Mouse (Mus musculus): Measurements from ENCODE around the gene Hnrnph2. TPM values are rescaled to one million over a fixed set of nuclear protein-coding genes. Genes with fewer than 3 reads are reported as not detected.

Gene Hnrnph2
- 53.3 and 57.9 TPM in 2 replicates for polyA plus RNA-seq (2012; rRNA removed)

DNA sequence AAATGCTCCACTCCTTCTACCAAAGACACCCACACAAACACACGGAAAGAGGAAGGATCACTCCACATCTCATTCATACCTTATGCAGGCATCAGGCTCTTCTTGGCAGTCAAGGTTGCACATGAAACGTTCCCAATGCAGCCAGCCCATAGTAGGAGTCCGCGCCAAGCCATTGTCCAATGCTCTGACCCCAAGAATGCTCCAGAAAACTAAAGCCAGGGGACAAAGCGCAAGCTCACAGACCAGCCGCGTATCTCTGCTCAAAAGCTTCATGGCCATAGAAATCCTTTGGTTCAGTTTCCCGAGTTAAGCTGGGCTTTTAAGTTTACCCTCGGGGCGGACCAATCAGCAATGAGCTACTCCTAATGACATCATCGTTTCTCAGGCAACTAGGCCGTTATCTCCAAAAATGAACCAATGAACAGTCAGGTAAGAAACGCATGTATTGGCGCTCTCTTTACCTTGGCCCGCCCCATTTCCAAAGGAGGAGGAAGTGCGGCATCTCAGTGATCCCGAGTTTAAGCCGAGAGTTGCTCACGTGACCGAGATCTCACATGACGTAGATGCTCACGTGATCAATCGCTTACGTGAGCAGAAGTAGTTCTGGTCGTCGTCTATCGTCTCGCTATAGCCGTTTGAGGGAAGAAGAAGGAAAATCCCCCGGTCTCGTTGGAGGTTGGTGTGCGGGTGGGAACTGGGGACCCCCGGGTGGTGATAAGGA is at the start of gene Hnrnph2, which contains the start of gene Gla:
Gene Hnrnph2, plus strand, starts transcription at position 521 of the 721 bp plus-strand sequence.
Gene Gla, minus strand, starts transcription at position 467 of the 721 bp plus-strand sequence.

DNA sequence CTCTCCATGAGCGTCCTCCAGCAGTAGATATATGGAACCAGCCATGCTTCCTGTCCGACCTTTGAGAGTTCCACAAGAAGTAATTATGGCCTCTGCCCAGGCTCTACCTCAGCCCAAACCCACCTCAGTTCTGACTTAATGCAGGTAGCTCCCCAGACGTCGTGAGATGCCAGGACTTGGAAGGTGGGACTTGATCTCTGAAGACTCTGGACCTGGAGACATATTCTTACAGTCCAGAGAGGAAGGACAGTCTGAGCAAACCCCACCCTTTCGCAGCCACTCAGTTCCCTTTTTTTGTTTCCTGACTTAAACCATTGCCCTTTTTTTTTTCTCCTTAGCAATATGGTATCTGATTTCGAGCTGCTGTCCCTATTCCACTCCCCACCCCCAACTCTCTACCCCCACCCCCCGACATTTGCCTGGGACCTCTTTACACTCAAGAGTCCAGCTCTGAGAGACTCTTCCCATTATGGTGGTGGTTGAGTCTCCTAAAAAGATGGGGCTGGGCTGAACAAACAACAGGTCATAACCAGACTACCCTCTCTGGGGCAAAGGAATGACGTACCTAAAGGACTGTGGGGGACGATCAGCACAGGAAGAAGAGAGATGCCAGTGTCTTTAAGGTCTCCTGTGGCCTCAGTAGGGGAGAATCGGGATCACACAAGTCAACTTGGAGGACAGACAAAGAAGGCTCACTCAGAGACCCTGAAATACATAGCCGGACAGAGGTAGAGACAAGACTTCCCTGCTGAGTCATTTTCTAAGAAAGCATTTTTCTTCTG is 17.9 kb upstream of the Hnrnph2 start, which contains the start of gene Btk:
Gene Btk, minus strand, starts transcription at position 683 of the 782 bp plus-strand sequence.

GRCm38 (mm10) chrX:134585103-134586002 is 15.6 kb upstream of the Hnrnph2 start, which contains the start of gene Rpl36a:
Rpl36a (plus strand) TSS chrX:134585654.

Other genes with a start within 250 kb of the Hnrnph2 start
- gene Drp2, start 196.6 kb upstream of the Hnrnph2 start, polyA plus RNA-seq (2012; rRNA removed), result 0.37 and 0.43 TPM in 2 replicates
- 0.02 TPM in 1 of 2 replicates, not detected in the other for gene Taf7l, start 124.7 kb upstream of the Hnrnph2 start, polyA plus RNA-seq (2012; rRNA removed)
- 21.7 and 24.8 TPM in 2 replicates for gene Timm8a1, start 59.3 kb upstream of the Hnrnph2 start, polyA plus RNA-seq (2012; rRNA removed)
- gene Btk, start 17.6 kb upstream of the Hnrnph2 start, polyA plus RNA-seq (2012; rRNA removed), result 16.2 and 17.7 TPM in 2 replicates
- 1,340 and 1,382 TPM in 2 replicates for gene Rpl36a, start 15.5 kb upstream of the Hnrnph2 start, polyA plus RNA-seq (2012; rRNA removed)
- 1.8 and 2.1 TPM in 2 replicates for gene Gla, start 54 bp upstream of the Hnrnph2 start, polyA plus RNA-seq (2012; rRNA removed)
- gene Armcx4, start 85.3 kb downstream of the Hnrnph2 start, polyA plus RNA-seq (2012; rRNA removed), result 1.4 and 1.6 TPM in 2 replicates
- gene Armcx1, start 116.8 kb downstream of the Hnrnph2 start, polyA plus RNA-seq (2012; rRNA removed), result 5.3 and 5.5 TPM in 2 replicates
- 5.3 and 6.1 TPM in 2 replicates for gene Armcx6, start 150.2 kb downstream of the Hnrnph2 start, polyA plus RNA-seq (2012; rRNA removed)
- 9.8 and 10.3 TPM in 2 replicates for gene Armcx3, start 155.4 kb downstream of the Hnrnph2 start, polyA plus RNA-seq (2012; rRNA removed)
- 7.9 and 8.5 TPM in 2 replicates for gene Armcx2, start 208.0 kb downstream of the Hnrnph2 start, polyA plus RNA-seq (2012; rRNA removed)

Measured in liver, embryonic 14 days (tissue).